Mouse (Mus musculus): ENCODE measurements at regions not wholly inside any gene's neighbourhood (a gene's known extent, or its start where the extent isn't known, plus 50 kb on each side); places are given as distances from the start of the nearest gene placed in this dataset.

GRCm38 (mm10) chr4:142302724-142303120 lies 63.5 kb upstream of the Kazn start:
- Histone ChIP-seq H3K9me3 (no peaks in the 10 kb centered on the region), H3K27me3 (no peaks in the 10 kb centered on the region), H3K4me1 (peaks cover 15% of the 10 kb centered on the region), H3K4me3 (no peak overlapping the region), H3K9ac (no peak overlapping the region), H3K27ac (no peak overlapping the region), H3K4me2 (no peak overlapping the region), H3K36me3 (no peaks in the 10 kb centered on the region)
- WGBS = 45% methylated on average over 2 of the region's 2 CpGs
- ATAC-seq (ENCODE audit: borderline replicate concordance, extremely low read depth, low FRiP score, low TSS enrichment) = no peak

GRCm38 (mm10) chr4:142302041-142302723 lies 63.0 kb upstream of the Kazn start:
- no peak overlapping the region for H3K9ac ChIP-seq
- WGBS = 43% methylated on average over 8 of the region's 8 CpGs
- H3K4me1 ChIP-seq = peaks cover 12% of the 10 kb centered on the region

DNA sequence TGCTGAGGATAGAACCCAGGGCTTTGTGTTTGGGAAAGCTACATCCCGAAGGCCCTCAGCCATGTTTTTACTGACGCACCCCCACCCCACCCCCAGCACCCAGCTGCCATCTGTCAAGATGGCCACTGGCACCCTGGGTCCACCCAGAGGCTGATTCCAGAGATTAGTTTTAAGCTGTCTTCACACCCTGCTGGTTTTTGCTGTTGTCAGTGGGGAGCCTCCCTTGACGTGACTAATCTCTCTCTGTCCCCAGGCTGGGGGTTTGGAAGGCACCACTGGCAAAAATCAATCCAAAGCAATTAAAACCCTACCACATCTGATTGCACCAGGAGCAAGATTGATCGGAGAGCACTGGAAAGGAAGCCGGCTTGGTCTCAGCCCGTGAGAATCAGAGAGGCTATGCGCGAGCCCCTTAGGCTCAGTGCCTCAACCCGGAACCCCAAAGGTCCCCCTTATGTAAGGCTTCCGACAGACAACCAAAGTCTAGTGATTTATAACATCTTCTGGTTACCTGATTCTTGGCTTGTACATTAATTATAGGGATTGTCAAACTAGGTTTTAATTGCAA lies 59.7 kb upstream of the Kazn start:
- whole genome bisulfite sequencing = 78% methylated on average over 10 of the region's 10 CpGs
- no peak overlapping the region for H3K4me2 ChIP-seq
- ATAC-seq (ENCODE audit: borderline replicate concordance, extremely low read depth, low FRiP score, low TSS enrichment) = no peak
- no peak overlapping the region for H3K27ac ChIP-seq
- no peak overlapping the region for H3K4me3 ChIP-seq
- peaks cover 12% of the 10 kb centered on the region for H3K4me1 ChIP-seq
- no peak overlapping the region for H3K9ac ChIP-seq
- no peaks in the 10 kb centered on the region for H3K36me3 ChIP-seq
- H3K27me3 ChIP-seq = no peaks in the 10 kb centered on the region
- no peaks in the 10 kb centered on the region for H3K9me3 ChIP-seq

More at GRCm38 (mm10) chr4:142302041-142302723, 63.0 kb upstream of the Kazn start:
- Histone ChIP-seq H3K27me3 (no peaks in the 10 kb centered on the region), H3K9me3 (no peaks in the 10 kb centered on the region), H3K27ac (no peak overlapping the region), H3K4me2 (no peak overlapping the region), H3K4me3 (no peak overlapping the region), H3K36me3 (no peaks in the 10 kb centered on the region)
- ATAC-seq (ENCODE audit: borderline replicate concordance, extremely low read depth, low FRiP score, low TSS enrichment) = no peak

- ATAC-seq (ENCODE audit: borderline replicate concordance, extremely low read depth, low FRiP score, low TSS enrichment) = no peak
- Histone ChIP-seq H3K4me2 (no peak overlapping the region), H3K4me1 (no peaks in the 10 kb centered on the region), H3K27me3 (no peaks in the 10 kb centered on the region), H3K36me3 (no peaks in the 10 kb centered on the region), H3K9ac (no peak overlapping the region), H3K4me3 (no peak overlapping the region), H3K9me3 (no peaks in the 10 kb centered on the region), H3K27ac (no peak overlapping the region)
- 81% methylated on average over 7 of the region's 7 CpGs for WGBS
These were observed 53.6 kb upstream of the Kazn start for GRCm38 (mm10) chr4:142292760-142293159.

DNA sequence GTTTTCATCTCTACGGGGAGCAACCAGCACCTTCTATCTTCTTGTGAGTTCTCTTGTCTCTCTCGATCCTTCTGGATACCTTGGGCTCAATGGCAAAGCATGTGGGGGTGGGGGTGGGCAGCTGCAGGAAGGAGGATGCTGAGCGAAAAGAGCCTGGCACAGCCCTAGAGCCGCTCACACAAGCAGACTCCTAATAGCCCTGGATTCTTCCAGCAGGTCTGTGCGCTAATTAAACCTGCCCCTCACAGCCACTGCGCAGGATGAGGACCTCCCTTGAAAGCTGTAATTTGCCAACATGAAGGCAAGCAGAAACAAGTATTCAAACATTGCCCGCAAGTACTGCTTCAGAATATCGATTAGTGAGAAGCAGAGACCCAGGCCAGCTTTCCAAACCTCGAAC lies 53.1 kb upstream of the Kazn start:
- Histone ChIP-seq H3K9me3 (no peaks in the 10 kb centered on the region), H3K4me2 (no peak overlapping the region), H3K27ac (no peak overlapping the region), H3K9ac (no peak overlapping the region), H3K4me1 (no peaks in the 10 kb centered on the region), H3K4me3 (no peak overlapping the region), H3K36me3 (no peaks in the 10 kb centered on the region), H3K27me3 (no peaks in the 10 kb centered on the region)
- 87% methylated on average over 9 of the region's 9 CpGs for WGBS
- no peak for ATAC-seq (ENCODE audit: borderline replicate concordance, extremely low read depth, low FRiP score, low TSS enrichment)

DNA sequence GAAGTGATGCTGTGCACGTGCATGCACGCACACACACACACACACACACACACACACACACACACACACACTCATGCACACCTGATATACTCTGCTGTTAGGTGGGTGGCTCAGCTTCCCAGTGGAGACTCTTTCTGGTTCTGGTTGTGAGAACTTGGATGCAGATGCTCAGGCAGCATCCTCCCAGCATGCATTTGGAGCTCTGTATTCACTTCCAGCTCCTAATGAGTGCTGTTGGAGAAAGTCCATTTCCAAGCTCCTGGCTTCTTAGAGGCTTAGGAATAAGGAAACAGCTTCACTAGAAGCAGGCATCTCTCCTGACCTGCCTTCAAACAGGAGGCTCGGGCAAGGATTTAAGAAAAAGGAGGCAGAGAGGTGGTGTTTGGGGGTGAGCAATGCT lies 52.2 kb upstream of the Kazn start:
- WGBS = 85% methylated on average over 3 of the region's 3 CpGs
- H3K4me3 ChIP-seq = no peak overlapping the region
- no peak for ATAC-seq (ENCODE audit: borderline replicate concordance, extremely low read depth, low FRiP score, low TSS enrichment)

More for the DNA sequence above, 52.2 kb upstream of the Kazn start:
- H3K9me3 ChIP-seq = no peaks in the 10 kb centered on the region
- no peaks in the 10 kb centered on the region for H3K27me3 ChIP-seq
- no peak overlapping the region for H3K4me2 ChIP-seq
- H3K9ac ChIP-seq = no peak overlapping the region
- H3K27ac ChIP-seq = no peak overlapping the region
- H3K4me1 ChIP-seq = no peaks in the 10 kb centered on the region
- no peaks in the 10 kb centered on the region for H3K36me3 ChIP-seq
